Mouse (Mus musculus): ENCODE results near the gene Josd2.

DNA sequence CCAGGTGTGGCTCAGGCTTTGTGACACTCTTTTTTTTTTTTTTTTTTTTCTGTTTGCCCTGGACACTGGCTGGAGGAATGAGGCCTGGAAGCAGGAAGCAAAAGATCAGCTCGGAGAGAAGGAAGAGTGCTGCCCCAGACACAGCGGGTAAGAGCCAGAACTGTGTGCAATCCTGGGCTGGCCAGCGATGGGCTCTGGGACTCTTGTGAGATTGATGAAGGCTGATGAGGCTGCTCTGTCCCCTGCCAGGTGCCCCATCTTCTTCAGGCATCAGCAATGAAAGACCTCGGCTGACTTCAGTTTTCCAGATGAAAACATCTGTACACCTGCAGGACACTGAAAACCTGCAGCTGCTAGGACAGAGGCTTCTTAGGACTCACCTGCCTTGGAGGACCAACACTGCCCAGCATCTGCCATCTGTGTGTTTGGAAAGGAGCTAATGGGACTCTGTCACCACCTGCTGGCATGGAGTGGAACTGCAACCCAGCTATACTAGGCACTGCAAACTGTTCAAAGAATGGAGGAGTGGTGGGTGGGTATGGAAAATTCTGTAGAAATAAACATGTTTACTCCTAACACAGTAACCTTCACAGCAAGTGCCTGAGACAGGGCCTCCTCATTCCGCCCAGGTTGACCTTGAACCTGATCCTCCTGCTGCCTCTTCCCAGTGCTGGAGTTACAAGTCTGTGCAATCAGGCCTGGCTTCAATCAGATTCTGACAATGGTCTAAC lies 17.2 kb downstream of the Josd2 start:
- TF ChIP-seq POLR2A (IDR thresholded peaks at IDR 0.05; ENCODE audit: extremely low read depth, insufficient read depth, low read length) (no peak), CTCF (IDR thresholded peaks at IDR 0.05; ENCODE audit: low read depth, low read length) (peak; percentile 95)
